Mouse (Mus musculus): Measurements from ENCODE around the gene Utp14a.

DNA sequence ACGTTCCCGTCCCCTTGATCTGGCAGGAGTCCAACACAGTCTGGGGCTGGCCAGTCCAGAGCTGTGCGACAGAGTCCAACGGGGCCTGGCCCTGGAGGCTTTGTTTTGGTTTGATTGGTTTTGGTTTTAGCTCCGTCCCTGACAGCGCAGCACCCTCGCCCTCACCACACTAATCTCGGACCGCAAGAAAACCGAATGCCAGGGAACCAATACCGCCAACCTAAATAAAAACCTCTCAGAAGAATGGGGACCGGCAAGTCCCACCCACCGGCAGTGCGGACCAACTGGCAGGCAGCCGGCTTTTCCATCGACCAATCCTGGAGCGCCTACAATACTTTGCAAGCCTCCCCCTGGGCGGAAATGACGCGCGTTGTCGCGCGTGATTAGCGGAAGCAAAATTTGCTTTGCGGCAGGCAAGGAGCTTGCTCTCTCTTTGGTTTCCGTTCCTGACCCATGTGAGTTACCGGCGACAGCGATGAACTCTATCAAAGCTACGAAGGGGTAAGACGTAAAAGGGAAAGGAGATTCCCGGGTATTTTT lies at the start of gene Utp14a:
- TF ChIP-seq POLR2A (IDR thresholded peaks at IDR 0.05; ENCODE audit: insufficient read length, low read depth) (peak; percentile 62), TCF12 (IDR thresholded peaks at IDR 0.05; ENCODE audit: insufficient read depth, poor library complexity, severe bottlenecking) (no peak), USF1 (IDR thresholded peaks at IDR 0.05; ENCODE audit: low read depth) (no peak), CEBPB (IDR thresholded peaks at IDR 0.05; ENCODE audit: insufficient read depth, poor library complexity, severe bottlenecking) (no peak)
